Mouse (Mus musculus) macrophage (primary cell): ENCODE results near the gene Shc1. TPM values are rescaled to one million over a fixed set of nuclear protein-coding genes. Genes with fewer than 3 reads are reported as not detected.
A peak's percentile ranks its signal among the peaks of the same experiment; 100 is the strongest.

ENCODE experiments used
- H3K27ac ChIP-seq: fragments of 350-480 bp; formaldehyde crosslinking; 2 replicates; pipeline ENCODE4 v1.9.0; 2021
- H3K36me3 ChIP-seq: fragments of 350-480 bp; formaldehyde crosslinking; 2 replicates; pipeline ENCODE4 v1.9.0; 2021; ENCODE audit errors: inconsistent target
- H3K4me3 ChIP-seq: fragments of 350-480 bp; formaldehyde crosslinking; 2 replicates; pipeline ENCODE4 v1.9.0; 2021; ENCODE audit errors: inconsistent target
- H3K79me2 ChIP-seq: fragments of 350-480 bp; formaldehyde crosslinking; 2 replicates; pipeline ENCODE4 v1.9.0; 2021; ENCODE audit errors: inconsistent target
- WGBS: methylation state at CpG from one replicate; pipeline ENCODE4 v1.1.7; 2026; ENCODE audit warnings: inconsistent platforms; ENCODE audit not compliant: missing documents; 5-methylcytosine and 5-hydroxymethylcytosine counted together
- polyA plus RNA-seq: library from polyadenylated mRNA; stranded (reverse); fragments of 250-400 nt; gene quantifications from 3 replicates; pipeline ENCODE4 v1.2.4, GENCODE M21; 2018; ENCODE audit warnings: inconsistent platforms

Shc1 gene
- polyA plus RNA-seq, 1 experiment from 2014 or later: 32.7 TPM

DNA sequence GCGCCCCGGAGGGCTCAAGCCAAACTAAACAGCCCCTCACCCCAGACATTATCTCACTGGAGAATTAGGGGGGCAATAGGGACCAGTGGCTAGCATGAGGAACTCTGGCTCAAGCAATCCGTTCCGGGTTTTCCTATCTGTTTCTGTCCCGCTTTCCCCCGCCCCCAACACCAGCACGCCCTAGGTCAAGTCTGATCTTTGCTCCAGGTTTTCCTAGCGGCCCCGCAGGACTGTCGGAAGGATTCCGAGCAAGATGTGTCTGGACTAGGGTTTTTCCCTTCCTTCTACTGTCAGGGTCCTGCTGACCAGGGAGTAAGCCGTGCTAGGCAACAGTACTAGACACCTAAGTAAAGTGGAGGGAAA lies 23.4 kb upstream of the Shc1 start:
- Histone ChIP-seq H3K4me3 (peak overlapping the region; percentile 85), H3K79me2 (peaks cover 32% of the 10 kb centered on the region), H3K27ac (peak overlapping the region; percentile 96), H3K36me3 (no peaks in the 10 kb centered on the region; the same call in 1 of the 2 replicates)
- WGBS: 0% methylated on average over 11 of the region's 12 CpGs

- Histone ChIP-seq H3K36me3 (no peaks in the 10 kb centered on the region; the same call in 1 of the 2 replicates), H3K79me2 (peaks cover 27% of the 10 kb centered on the region), H3K4me3 (peak overlapping the region; percentile 85), H3K27ac (peak overlapping the region; percentile 96)
- 9% methylated on average over 10 of the region's 10 CpGs for WGBS
Observed at GRCm38 (mm10) chr3:89395419-89395805, 22.8 kb upstream of the Shc1 start.

DNA sequence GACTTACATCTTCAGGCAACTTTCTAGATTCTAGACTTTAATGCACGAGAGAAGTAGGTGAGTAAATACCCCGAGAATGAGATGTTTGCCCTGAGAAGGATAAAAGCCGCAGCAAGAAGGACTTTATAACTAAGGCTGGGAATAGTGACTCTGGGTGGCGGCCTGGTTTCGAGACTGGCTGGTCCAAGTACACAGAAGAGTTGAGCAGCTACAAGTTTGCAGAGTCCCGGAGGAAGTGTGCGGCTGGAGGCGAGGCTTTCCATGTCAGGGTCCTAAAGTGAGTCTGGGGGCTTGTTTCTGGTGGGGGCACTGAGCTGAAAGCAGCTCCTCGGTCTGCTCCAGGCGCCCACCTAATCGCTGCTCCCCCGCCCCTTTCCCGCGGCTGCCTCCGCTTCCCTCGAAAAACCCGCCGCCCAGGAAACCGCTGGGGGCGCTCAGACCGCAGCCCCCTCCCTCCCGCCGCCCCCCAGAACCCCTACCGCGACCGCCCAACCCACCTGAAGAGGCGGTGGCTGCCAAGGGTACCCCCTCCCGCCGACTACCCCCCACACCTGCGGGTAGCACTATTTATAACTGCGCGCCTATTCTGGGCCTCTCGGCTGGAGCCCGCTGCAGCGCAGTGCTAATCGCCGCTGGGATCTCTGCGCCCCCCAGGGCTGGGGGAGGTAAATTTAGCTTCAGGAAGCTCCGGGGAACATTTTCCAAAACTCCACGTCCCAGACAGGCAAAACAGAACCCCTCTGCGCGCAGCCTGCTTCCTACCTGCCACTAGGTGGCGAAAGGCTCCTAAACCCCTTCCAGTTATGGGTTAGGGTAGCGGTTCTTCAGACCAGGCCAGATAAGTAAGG lies 22.2 kb upstream of the Shc1 start:
- H3K36me3 ChIP-seq: no peaks in the 10 kb centered on the region; the same call in 1 of the 2 replicates
- H3K4me3 ChIP-seq: peak overlapping the region; percentile 85
- H3K79me2 ChIP-seq: peaks cover 20% of the 10 kb centered on the region
- 4% methylated on average over 37 of the region's 44 CpGs for WGBS
- H3K27ac ChIP-seq: no peak overlapping the region

DNA sequence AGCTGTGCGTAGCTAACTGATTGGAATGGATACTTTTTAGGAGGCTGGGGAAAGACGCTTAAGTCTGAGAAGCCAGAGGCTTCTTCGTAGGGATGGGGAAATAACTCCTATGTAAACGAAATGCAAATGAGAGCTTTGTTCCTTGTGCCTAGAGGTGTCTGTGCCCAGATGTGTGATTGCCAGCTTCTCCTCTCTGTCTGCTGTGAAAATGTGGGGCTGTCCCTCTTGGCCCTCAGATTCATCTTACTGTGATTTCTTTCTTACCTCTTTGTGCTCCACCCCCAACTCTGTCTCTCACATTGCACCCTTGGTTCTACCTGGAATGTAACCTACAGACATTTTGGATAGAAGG lies 21.6 kb upstream of the Shc1 start:
- 5% methylated on average over 4 of the region's 4 CpGs for WGBS
- peaks cover 6% of the 10 kb centered on the region for H3K36me3 ChIP-seq
- no peak overlapping the region for H3K27ac ChIP-seq
- H3K79me2 ChIP-seq: peaks cover 14% of the 10 kb centered on the region
- H3K4me3 ChIP-seq: peak overlapping the region; percentile 85

GRCm38 (mm10) chr3:89401329-89401728 lies 16.9 kb upstream of the Shc1 start:
- 95% methylated on average over 6 of the region's 7 CpGs for WGBS
- Histone ChIP-seq H3K79me2 (no peaks in the 10 kb centered on the region; the same call in 1 of the 2 replicates), H3K36me3 (peaks cover 49% of the 10 kb centered on the region), H3K27ac (no peak overlapping the region), H3K4me3 (no peak overlapping the region)

DNA sequence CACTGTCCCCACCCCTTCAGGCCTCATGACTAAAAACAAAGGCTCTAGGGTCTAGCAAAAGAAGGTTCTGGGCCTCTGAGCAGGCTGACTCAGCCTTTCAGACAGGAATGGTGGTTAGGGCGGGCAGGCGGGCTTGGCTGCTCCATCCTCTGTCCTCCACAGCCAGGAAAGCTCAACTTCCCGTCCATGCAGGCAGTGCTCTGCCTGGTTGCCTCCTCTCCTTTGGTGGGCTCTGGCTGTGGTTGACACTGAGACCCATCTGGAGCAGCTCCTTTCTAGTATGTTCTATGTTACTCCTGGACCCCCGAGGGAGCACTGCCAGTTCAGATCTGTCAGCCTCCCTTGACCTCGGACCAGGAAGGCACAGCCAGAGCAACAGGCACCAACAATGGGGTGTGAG lies 15.6 kb upstream of the Shc1 start, which contains the start of gene Lenep:
Lenep (minus strand) TSS at position 101 of the 400 bp plus-strand sequence.
- Histone ChIP-seq H3K79me2 (no peaks in the 10 kb centered on the region; the same call in 1 of the 2 replicates), H3K36me3 (peaks cover 59% of the 10 kb centered on the region), H3K4me3 (no peak within 1 kb of the TSS), H3K27ac (no peak within 1 kb of the TSS)
- 85% methylated on average over 5 of the region's 5 CpGs for WGBS

- Histone ChIP-seq H3K27ac (no peak overlapping the region), H3K4me3 (no peak overlapping the region), H3K79me2 (peaks cover 10% of the 10 kb centered on the region; the same call in 1 of the 2 replicates), H3K36me3 (peaks cover 65% of the 10 kb centered on the region)
- WGBS: 92% methylated on average over 6 of the region's 6 CpGs
Observed at GRCm38 (mm10) chr3:89406887-89407286, 11.4 kb upstream of the Shc1 start.

DNA sequence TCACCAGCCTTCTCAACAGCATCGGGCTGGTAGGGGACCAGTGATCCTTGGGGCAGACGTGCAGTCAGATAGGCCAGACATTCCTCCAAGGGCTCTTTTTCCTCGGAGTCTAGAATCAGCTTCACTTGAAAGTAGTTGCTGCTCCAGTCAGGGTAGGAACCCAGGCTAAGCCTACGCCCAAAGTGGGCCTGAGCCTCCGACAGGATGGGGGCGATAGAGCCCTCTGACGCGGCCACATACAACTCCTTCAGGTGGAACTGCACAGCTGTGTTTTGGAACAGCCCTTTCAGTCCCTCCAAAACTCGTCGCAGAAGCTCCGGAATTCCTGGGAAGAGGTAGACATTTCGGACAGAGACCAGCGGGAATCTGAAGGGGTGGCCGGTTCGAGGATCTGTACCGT lies 9.8 kb upstream of the Shc1 start:
- no peak overlapping the region for H3K27ac ChIP-seq
- H3K36me3 ChIP-seq: peaks cover 49% of the 10 kb centered on the region
- no peak overlapping the region for H3K4me3 ChIP-seq
- H3K79me2 ChIP-seq: peaks cover 10% of the 10 kb centered on the region; the same call in 1 of the 2 replicates
- 93% methylated on average over 16 of the region's 16 CpGs for WGBS

DNA sequence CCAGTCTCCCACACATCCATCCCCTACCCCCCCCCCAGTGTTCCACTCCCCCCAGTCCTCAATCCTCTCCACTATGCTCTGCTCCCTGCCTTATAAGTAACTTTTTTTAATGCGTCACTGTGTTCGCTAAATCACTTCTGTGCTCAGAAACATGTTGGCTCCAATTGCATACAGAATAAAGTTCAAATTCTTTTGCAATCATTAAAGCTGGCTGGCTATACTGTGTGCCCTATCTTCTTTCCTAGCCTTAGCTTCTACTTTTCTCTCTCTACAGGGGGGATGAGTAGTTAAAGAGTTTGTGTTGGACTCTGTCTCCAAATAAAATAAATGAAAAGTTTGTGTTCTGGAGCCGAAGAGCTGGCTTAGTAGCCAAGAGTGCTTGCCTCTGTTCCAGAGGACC lies 8.5 kb upstream of the Shc1 start:
- H3K79me2 ChIP-seq: peaks cover 10% of the 10 kb centered on the region; the same call in 1 of the 2 replicates
- H3K4me3 ChIP-seq: no peak overlapping the region
- H3K36me3 ChIP-seq: peaks cover 37% of the 10 kb centered on the region
- WGBS: 100% methylated on average over 3 of the region's 3 CpGs
- H3K27ac ChIP-seq: no peak overlapping the region

DNA sequence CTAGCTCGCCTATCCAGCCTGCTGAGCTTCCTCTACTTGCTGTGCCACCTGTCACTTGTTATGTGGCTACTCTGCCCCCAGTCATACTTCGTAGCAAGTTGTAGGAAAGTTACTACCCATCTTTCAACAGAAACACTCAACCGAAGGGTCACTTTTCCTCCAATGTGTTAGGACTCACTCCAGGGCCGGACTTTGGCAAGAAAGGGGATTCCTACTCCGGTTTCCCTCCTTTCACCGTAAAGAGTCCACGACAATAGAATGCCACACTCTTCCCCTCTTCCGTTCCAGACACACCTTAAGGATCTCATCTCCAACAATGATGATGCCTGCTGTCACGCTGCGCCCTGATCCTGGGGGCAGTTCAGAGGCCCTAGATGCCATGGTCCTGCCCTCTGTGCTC lies 7.4 kb upstream of the Shc1 start:
- Histone ChIP-seq H3K36me3 (peaks cover 25% of the 10 kb centered on the region), H3K27ac (peak overlapping the region; percentile 60; the same call in 1 of the 2 replicates), H3K79me2 (peaks cover 14% of the 10 kb centered on the region), H3K4me3 (peak overlapping the region; percentile 96)
- 82% methylated on average over 10 of the region's 10 CpGs for WGBS

DNA sequence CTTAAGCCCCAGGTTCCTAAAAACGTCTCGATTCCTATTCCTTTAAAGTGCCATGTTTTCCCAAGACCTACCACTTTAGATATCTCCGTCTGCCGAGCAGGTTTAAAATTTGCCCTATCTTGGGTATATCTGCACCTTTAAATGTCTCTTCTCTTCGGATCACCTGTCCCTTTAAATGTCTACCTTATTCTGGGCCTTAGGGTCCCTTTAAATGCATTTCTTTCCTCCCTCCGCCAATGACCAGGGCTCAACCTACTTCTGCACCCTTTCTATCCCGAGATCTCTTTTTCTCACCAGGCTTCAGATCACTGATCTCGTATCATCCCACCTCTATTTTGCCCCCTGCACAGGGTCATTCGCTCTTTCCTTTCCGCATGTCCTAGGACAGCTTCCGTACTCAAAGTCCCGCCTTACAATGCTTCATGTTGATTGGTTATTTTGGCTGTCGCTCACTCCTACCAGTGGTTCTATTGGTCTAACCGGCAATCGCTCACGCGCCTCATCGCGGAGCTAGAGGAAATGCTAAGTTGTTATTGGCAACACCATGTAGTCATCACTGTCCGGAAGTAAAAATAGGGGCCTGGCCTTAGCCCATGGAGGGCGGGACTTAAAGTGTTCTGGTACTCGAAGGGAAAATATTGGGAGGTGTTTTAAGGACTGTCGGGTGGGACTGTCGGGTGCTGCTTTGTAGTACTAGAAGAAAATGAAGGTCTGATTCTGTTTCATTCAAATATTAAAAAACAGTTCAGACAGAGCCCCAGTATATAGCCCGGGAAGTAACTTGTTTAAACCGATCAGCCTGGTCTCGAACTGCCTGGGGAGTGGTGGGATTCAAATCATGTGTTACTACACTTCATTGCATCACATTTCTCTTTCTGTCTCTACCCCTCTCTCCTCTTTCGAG lies 6.5 kb upstream of the Shc1 start, which contains the start of gene Flad1:
Flad1 (minus strand) TSS at position 381 of the 904 bp plus-strand sequence.
- H3K79me2 ChIP-seq: peaks cover 23% of the 10 kb centered on the region
- WGBS: 2% methylated on average over 28 of the region's 28 CpGs
- peak within 1 kb of the TSS; percentile 60 for H3K27ac ChIP-seq
- H3K36me3 ChIP-seq: peaks cover 23% of the 10 kb centered on the region
- H3K4me3 ChIP-seq: peak within 1 kb of the TSS; percentile 96

DNA sequence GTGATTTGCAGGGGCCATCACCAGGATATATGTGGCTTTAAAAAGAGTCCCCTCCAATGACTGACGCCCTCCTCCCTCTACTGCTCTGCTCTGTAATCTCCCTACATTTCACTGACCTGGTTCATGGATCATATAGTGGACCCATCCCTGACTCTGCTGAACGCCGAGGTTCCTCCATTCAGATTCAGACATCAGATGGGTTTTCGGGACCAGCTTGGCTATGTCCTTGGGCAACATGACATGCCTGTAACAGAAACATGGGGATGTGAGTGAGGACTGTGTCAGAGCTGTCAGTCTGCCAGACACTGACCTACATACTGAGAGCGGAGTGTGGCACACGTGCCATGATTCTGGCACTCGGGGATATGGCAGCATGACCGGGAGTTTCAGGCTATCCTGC lies 2.1 kb upstream of the Shc1 start:
- no peak overlapping the region for H3K27ac ChIP-seq
- H3K79me2 ChIP-seq: peaks cover 53% of the 10 kb centered on the region
- no peak overlapping the region for H3K4me3 ChIP-seq
- 95% methylated on average over 8 of the region's 8 CpGs for WGBS
- H3K36me3 ChIP-seq: no peaks in the 10 kb centered on the region

DNA sequence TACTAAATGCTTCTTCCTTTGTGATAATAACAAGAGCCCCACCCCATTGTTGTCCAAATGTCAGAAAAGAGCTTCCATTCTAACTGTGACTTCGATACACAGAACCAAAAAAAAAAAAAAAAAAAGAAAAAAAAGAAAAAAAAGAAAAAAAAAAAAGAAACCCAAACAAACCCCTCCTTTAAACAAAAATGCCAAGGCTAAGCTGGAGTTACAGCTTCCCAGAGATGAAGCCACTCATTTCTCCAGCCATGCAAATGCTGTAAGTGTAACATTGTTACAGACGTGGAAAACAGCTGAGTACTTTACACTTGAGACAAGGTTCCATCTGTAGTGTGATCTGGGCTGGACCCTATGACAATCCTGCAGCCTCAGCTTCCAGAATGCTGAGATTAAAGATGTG lies 1.1 kb upstream of the Shc1 start:
- peak overlapping the region; percentile 93 for H3K4me3 ChIP-seq
- H3K79me2 ChIP-seq: peaks cover 59% of the 10 kb centered on the region
- WGBS: 34% methylated on average over 2 of the region's 2 CpGs
- peak overlapping the region; percentile 96 for H3K27ac ChIP-seq
- H3K36me3 ChIP-seq: no peaks in the 10 kb centered on the region

- peak overlapping the region; percentile 93 for H3K4me3 ChIP-seq
- H3K27ac ChIP-seq: peak overlapping the region; percentile 96
- no peaks in the 10 kb centered on the region for H3K36me3 ChIP-seq
- under 1% methylated on average over 20 of the region's 20 CpGs for WGBS
- peaks cover 60% of the 10 kb centered on the region for H3K79me2 ChIP-seq
Observed at GRCm38 (mm10) chr3:89417840-89418169, 438 bp upstream of the Shc1 start.
